Mouse (Mus musculus) ES-Bruce4 (cell line): Measurements from ENCODE around the gene Ifnar2.

Experiments
- CTCF ChIP-seq: IDR thresholded peaks from one replicate; pipeline ENCODE4 v1.8.1; 2011; ENCODE audit warnings: low read depth, low read length
- EP300 ChIP-seq: IDR thresholded peaks from 2 replicates; pipeline ENCODE4 v1.6.1; 2011; ENCODE audit warnings: low read depth, low read length; ENCODE audit not compliant: insufficient read depth
- POLR2A ChIP-seq: IDR thresholded peaks from one replicate; pipeline ENCODE4 v1.8.1; 2011; ENCODE audit warnings: low read length; ENCODE audit not compliant: insufficient read depth

DNA sequence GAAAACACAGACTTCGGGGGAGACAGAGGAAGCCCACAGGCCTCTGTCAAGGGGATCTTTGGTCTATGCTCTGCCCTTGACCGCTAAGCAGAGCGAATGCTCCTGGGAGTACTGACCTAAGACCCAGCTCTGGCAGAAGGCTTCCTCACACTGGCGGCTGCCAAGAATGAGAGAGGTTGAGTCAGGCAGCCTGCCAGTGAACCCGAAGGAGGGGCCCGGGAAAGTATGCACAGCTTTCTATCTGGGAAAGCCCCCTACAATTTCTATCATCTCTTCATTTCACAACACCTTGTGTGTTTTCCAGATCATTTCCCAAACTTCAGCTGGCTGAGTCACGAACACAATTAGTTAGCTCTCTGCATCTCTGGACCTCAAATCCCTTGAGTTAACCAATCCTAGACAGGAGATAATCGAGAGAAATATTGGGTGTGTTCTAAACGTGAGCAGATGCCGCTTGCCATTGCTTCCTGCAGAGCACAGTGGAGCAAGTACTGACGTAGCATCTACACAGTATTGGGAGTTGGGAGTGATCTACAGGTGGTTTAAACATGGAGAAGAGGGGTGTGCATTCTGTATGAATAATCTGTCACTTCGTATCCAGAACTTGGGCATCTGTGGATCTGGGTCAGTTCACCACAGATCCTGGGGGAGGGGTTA is 9.8 kb upstream of the Ifnar2 start:
- TF ChIP-seq CTCF = no peak
- no peak for TF ChIP-seq POLR2A
- no peak for TF ChIP-seq EP300
